Mouse (Mus musculus): Measurements from ENCODE around the gene AW011738.

- TF ChIP-seq CTCF (conservative IDR thresholded peaks at IDR 0.05; ENCODE audit: low read length) (no peak), NANOG (IDR thresholded peaks at IDR 0.05; ENCODE audit: borderline replicate concordance, low read length) (no peak)
These were observed 14.8 kb upstream of the AW011738 start for GRCm38 (mm10) chr4:156188162-156188810.

Data from E14TG2a.4 (cell line).